Mouse (Mus musculus): ENCODE measurements at regions not wholly inside any gene's neighbourhood (a gene's known extent, or its start where the extent isn't known, plus 50 kb on each side); places are given as distances from the start of the nearest gene placed in this dataset.

- DNase-seq (ENCODE audit: low read depth in 3 of 3, low spot score in 3 of 3) (no peak), ATAC-seq (ENCODE audit: insufficient read depth) (no peak)
- 35% methylated on average over 2 of the region's 2 CpGs for WGBS (ENCODE audit: insufficient replicate concordance)
- H3K36me3 ChIP-seq (replicated peaks; ENCODE audit: control insufficient read depth, insufficient read depth, low read depth): no peaks in the 10 kb centered on the region
- H3K27ac ChIP-seq: no peak overlapping the region
- H3K4me2 ChIP-seq (ENCODE audit: low read depth): no peak overlapping the region
- no peaks in the 10 kb centered on the region for H3K27me3 ChIP-seq (ENCODE audit: control insufficient read depth, insufficient read depth, low read length)
- no peaks in the 10 kb centered on the region for H3K9me3 ChIP-seq (ENCODE audit: control insufficient read depth, low read length)
- H3K4me3 ChIP-seq (ENCODE audit: insufficient read depth in 1 of 2, low read depth in 2 of 2, low read length in 2 of 2): no peak overlapping the region
- no peaks in the 10 kb centered on the region for H3K4me1 ChIP-seq (replicated peaks; ENCODE audit: control insufficient read depth in 2 of 2, insufficient read depth in 2 of 2, low read length in 1 of 2)
- H3K9ac ChIP-seq (replicated peaks): no peak overlapping the region
- TF ChIP-seq CTCF (IDR thresholded peaks at IDR 0.05; ENCODE audit: low read depth) (no peak), EP300 (IDR thresholded peaks at IDR 0.05; ENCODE audit: low read depth) (no peak)
Observed at GRCm38 (mm10) chr5:97226425-97226824, 115.0 kb upstream of the Paqr3 start.

- TF ChIP-seq CTCF (IDR thresholded peaks at IDR 0.05; ENCODE audit: low read depth) (no peak), EP300 (IDR thresholded peaks at IDR 0.05; ENCODE audit: low read depth) (no peak)
- Histone ChIP-seq H3K9ac (replicated peaks) (no peak overlapping the region), H3K36me3 (replicated peaks; ENCODE audit: control insufficient read depth, insufficient read depth, low read depth) (no peaks in the 10 kb centered on the region), H3K4me3 (ENCODE audit: insufficient read depth in 1 of 2, low read depth in 2 of 2, low read length in 2 of 2) (no peak overlapping the region), H3K9me3 (ENCODE audit: control insufficient read depth, low read length) (no peaks in the 10 kb centered on the region), H3K27me3 (ENCODE audit: control insufficient read depth, insufficient read depth, low read length) (no peaks in the 10 kb centered on the region), H3K4me1 (replicated peaks; ENCODE audit: control insufficient read depth in 2 of 2, insufficient read depth in 2 of 2, low read length in 1 of 2) (no peaks in the 10 kb centered on the region), H3K4me2 (ENCODE audit: low read depth) (no peak overlapping the region), H3K27ac (no peak overlapping the region)
- 65% methylated on average over 12 of the region's 12 CpGs for WGBS (ENCODE audit: insufficient replicate concordance)
- DNase-seq (ENCODE audit: low read depth in 3 of 3, low spot score in 3 of 3): no peak
- no peak for ATAC-seq (ENCODE audit: insufficient read depth)
Observed at GRCm38 (mm10) chr5:97223238-97223857, 112.0 kb upstream of the Paqr3 start.

DNA sequence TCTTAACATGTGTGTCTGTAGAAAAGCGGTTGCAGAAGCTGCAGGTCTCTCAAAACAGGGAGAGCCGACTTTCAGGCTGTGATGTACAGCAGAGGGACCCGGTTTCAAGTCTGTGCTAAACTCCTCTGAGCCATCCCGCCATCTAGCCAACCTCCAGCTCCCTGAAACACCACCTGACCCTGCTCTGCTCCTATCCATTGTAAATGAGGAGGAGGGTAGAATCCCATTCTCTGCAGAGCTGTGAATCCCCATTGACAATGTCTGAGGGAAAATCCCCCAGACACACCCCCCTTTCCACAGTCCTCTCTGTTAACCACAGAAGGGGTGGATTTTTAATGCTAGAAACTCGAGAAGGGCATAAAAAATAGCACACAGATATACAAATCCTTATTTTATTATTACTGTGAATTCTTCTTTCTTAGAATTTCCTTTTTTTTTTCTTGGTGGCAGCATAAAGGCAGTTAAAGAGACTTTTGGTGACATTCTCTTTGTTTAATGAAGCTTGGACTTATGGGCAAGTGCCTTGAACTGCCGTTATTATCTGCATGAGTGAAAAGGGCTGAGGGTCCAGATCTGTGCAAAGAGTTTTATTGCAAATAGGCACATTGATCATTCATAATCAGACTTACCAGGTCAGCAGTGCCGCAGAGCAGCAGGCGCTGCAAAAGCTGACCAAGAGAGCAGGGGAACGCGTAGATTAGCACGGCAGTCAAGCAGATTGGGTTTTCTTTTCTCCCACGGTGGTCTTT, 111.3 kb upstream of the Paqr3 start:
- TF ChIP-seq EP300 (IDR thresholded peaks at IDR 0.05; ENCODE audit: low read depth): no peak
- TF ChIP-seq CTCF (IDR thresholded peaks at IDR 0.05; ENCODE audit: low read depth): no peak
- ATAC-seq (ENCODE audit: insufficient read depth): no peak
- Histone ChIP-seq H3K4me1 (replicated peaks; ENCODE audit: control insufficient read depth in 2 of 2, insufficient read depth in 2 of 2, low read length in 1 of 2) (no peaks in the 10 kb centered on the region), H3K4me2 (ENCODE audit: low read depth) (no peak overlapping the region), H3K36me3 (replicated peaks; ENCODE audit: control insufficient read depth, insufficient read depth, low read depth) (no peaks in the 10 kb centered on the region), H3K9me3 (ENCODE audit: control insufficient read depth, low read length) (no peaks in the 10 kb centered on the region), H3K4me3 (ENCODE audit: insufficient read depth in 1 of 2, low read depth in 2 of 2, low read length in 2 of 2) (no peak overlapping the region), H3K9ac (replicated peaks) (no peak overlapping the region), H3K27ac (no peak overlapping the region), H3K27me3 (ENCODE audit: control insufficient read depth, insufficient read depth, low read length) (no peaks in the 10 kb centered on the region)
- 65% methylated on average over 12 of the region's 12 CpGs for WGBS (ENCODE audit: insufficient replicate concordance)
- no peak for DNase-seq (ENCODE audit: low read depth in 3 of 3, low spot score in 3 of 3)

GRCm38 (mm10) chr5:97218712-97219111, 107.3 kb upstream of the Paqr3 start:
- ATAC-seq (ENCODE audit: insufficient read depth) (no peak), DNase-seq (ENCODE audit: low read depth in 3 of 3, low spot score in 3 of 3) (no peak)
- WGBS (ENCODE audit: insufficient replicate concordance): 55% methylated on average over 1 of the region's 1 CpGs
- H3K36me3 ChIP-seq (replicated peaks; ENCODE audit: control insufficient read depth, insufficient read depth, low read depth): no peaks in the 10 kb centered on the region
- no peaks in the 10 kb centered on the region for H3K4me1 ChIP-seq (replicated peaks; ENCODE audit: control insufficient read depth in 2 of 2, insufficient read depth in 2 of 2, low read length in 1 of 2)
- H3K9ac ChIP-seq (replicated peaks): no peak overlapping the region
- H3K4me3 ChIP-seq (ENCODE audit: insufficient read depth in 1 of 2, low read depth in 2 of 2, low read length in 2 of 2): no peak overlapping the region
- H3K4me2 ChIP-seq (ENCODE audit: low read depth): no peak overlapping the region
- no peaks in the 10 kb centered on the region for H3K9me3 ChIP-seq (ENCODE audit: control insufficient read depth, low read length)
- no peak for TF ChIP-seq EP300 (IDR thresholded peaks at IDR 0.05; ENCODE audit: low read depth)
- TF ChIP-seq CTCF (IDR thresholded peaks at IDR 0.05; ENCODE audit: low read depth): no peak
- H3K27me3 ChIP-seq (ENCODE audit: control insufficient read depth, insufficient read depth, low read length): no peaks in the 10 kb centered on the region
- no peak overlapping the region for H3K27ac ChIP-seq

DNA sequence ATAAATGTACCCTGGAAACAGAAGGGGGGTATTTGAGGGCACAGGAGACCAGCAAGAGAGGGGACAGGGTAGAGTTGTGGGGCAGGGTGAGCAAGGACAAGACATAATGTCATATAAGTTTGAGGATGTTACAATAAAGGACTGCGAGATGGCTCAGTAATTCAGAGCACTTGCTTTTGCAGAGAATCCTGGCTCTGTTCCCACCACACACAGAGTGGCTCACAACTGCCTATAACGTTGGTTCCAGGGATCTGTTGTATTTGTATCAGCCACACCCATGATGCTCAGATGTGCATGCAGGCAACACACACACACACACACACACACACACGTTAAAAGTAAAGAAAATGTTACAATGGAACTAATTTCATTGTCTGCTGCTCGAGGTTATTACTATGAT, 94.2 kb upstream of the Paqr3 start:
- Histone ChIP-seq H3K27ac (no peak overlapping the region), H3K9ac (replicated peaks) (no peak overlapping the region), H3K9me3 (ENCODE audit: control insufficient read depth, low read length) (no peaks in the 10 kb centered on the region), H3K4me3 (ENCODE audit: insufficient read depth in 1 of 2, low read depth in 2 of 2, low read length in 2 of 2) (no peak overlapping the region), H3K27me3 (ENCODE audit: control insufficient read depth, insufficient read depth, low read length) (no peaks in the 10 kb centered on the region), H3K4me2 (ENCODE audit: low read depth) (no peak overlapping the region), H3K4me1 (replicated peaks; ENCODE audit: control insufficient read depth in 2 of 2, insufficient read depth in 2 of 2, low read length in 1 of 2) (no peaks in the 10 kb centered on the region), H3K36me3 (replicated peaks; ENCODE audit: control insufficient read depth, insufficient read depth, low read depth) (no peaks in the 10 kb centered on the region)
- TF ChIP-seq EP300 (IDR thresholded peaks at IDR 0.05; ENCODE audit: low read depth): no peak
- no peak for TF ChIP-seq CTCF (IDR thresholded peaks at IDR 0.05; ENCODE audit: low read depth)
- ATAC-seq (ENCODE audit: insufficient read depth) (no peak), DNase-seq (ENCODE audit: low read depth in 3 of 3, low spot score in 3 of 3) (no peak)
- 59% methylated on average over 4 of the region's 4 CpGs for WGBS (ENCODE audit: insufficient replicate concordance)
